Mouse (Mus musculus) olfactory bulb, adult 2 months (tissue): Measurements from ENCODE around the gene Nsl1. TPM values are rescaled to one million over a fixed set of nuclear protein-coding genes. Genes with fewer than 3 reads are reported as not detected.
A peak's percentile ranks its signal among the peaks of the same experiment; 100 is the strongest.
"Not testable (repeated sequence)": the region's sequence is repeated elsewhere in the genome, so short reads cannot be mapped to it uniquely, and the experiment has no call there.

Experiments
- H3K27ac ChIP-seq: fragments of 200-500 bp; 2 replicates; pipeline ENCODE4 v1.5.1; 2012; ENCODE audit warnings: low read depth, low read length; ENCODE audit not compliant: insufficient read depth
- H3K4me1 ChIP-seq: fragments of 200-500 bp; 2 replicates; pipeline ENCODE4 v1.6.1; 2012; ENCODE audit warnings: low read length; ENCODE audit not compliant: control insufficient read depth, insufficient read depth
- H3K4me3 ChIP-seq: fragments of 200-500 bp; 2 replicates; pipeline ENCODE4 v1.5.1; 2012; ENCODE audit warnings: mild to moderate bottlenecking, low read depth, low read length, moderate library complexity; ENCODE audit not compliant: insufficient read depth
- CTCF ChIP-seq: fragments of 200-500 bp; IDR thresholded peaks from 2 replicates; pipeline ENCODE4 v1.5.1; 2012; ENCODE audit warnings: low read depth, mild to moderate bottlenecking, low read length, moderate library complexity; ENCODE audit not compliant: insufficient read depth
- POLR2A ChIP-seq: fragments of 200-500 bp; IDR thresholded peaks from 2 replicates; pipeline ENCODE4 v1.6.1; 2012; ENCODE audit warnings: mild to moderate bottlenecking, low read depth, low read length, moderate library complexity; ENCODE audit not compliant: insufficient read depth
- WGBS: fragments of 180-500 bp; shearing (Covaris S2); methylation state at CpG from one replicate; pipeline ENCODE4 v1.1.7; 2018; 5-methylcytosine and 5-hydroxymethylcytosine counted together
- polyA plus RNA-seq: library from polyadenylated mRNA; stranded (reverse); fragments of >200 nt; gene quantifications from 2 replicates; pipeline ENCODE4 v1.2.4, GENCODE M21; 2012; ENCODE audit warnings: low replicate concordance; ENCODE audit not compliant: missing spikeins, insufficient read depth, insufficient read length

The Nsl1 gene
- polyA plus RNA-seq: not detected in 2 replicates

DNA sequence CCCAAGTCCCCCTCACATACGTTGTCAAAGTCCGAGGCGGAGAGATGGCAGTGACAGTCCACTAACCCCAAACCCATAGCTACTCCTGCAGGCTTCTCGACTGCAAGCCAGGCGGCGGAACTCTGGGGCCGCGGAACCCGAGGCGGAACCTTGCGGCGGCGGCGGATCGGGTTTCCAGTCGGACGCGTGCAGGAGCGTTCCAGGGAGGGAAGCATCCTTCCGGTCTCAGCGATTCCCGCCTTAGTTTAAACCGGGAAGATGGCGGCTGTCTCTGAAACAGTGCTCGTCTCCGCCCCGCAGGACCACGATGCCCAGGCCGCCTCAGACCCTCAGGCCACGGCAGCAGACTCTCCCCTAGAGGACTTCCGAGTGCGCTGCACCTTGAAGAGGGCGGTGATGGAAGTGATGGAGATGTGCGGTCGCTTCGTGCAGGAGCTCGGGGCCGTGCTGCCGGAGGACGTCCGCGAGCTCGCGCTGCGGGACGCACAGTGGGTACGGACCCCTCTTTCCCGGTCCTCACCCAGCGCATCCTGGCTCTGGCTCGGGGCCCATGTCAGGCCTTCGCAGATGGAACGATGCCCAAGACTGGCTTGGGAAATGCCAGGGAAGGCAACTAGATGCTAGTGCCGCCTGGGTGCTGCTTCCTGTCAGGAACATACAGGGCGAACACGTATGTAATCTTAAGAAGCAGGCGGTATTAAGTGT is at the start of gene Nsl1, which contains the start of gene Tatdn3:
TSS of gene Nsl1 (plus strand) at position 232 of the 705 bp plus-strand sequence.
TSS of gene Tatdn3 (minus strand) at position 152 of the 705 bp plus-strand sequence.
- Histone ChIP-seq H3K4me1 (peaks cover 2% of the 10 kb centered on the region; the same call in 1 of the 2 replicates), H3K27ac (peak within 1 kb of the TSS; percentile 56), H3K4me3 (peak within 1 kb of the TSS; percentile 75)
- TF ChIP-seq POLR2A: peak; percentile 73
- 0 out of 2 replicates have a peak, but pooled peaks have one; percentile 40 for TF ChIP-seq CTCF
- under 1% methylated on average over 56 of the region's 56 CpGs for WGBS

DNA sequence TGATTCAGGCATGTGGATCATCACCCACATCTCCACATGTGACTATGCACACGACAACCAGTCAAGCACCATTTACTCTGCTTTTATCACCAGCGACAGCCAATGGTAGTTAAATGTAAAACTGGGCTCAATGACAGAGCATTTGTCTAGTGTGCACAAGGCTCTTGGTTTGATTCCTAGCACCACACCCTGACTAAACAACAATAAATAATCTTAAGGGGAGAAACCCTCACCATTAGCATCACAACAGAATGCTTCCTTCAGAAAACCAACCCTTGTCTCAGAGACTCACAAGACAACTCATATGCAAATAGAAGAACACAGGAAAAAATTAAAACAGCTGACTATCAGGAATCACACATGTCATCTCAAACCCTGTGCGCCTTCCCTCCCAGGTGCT is 48.5 kb upstream of the Nsl1 start:
- no peak overlapping the region for H3K27ac ChIP-seq
- TF ChIP-seq POLR2A: no peak
- TF ChIP-seq CTCF: no peak
- H3K4me3 ChIP-seq: no peak overlapping the region
- 92% methylated on average over 3 of the region's 3 CpGs for WGBS
- no peaks in the 10 kb centered on the region for H3K4me1 ChIP-seq

DNA sequence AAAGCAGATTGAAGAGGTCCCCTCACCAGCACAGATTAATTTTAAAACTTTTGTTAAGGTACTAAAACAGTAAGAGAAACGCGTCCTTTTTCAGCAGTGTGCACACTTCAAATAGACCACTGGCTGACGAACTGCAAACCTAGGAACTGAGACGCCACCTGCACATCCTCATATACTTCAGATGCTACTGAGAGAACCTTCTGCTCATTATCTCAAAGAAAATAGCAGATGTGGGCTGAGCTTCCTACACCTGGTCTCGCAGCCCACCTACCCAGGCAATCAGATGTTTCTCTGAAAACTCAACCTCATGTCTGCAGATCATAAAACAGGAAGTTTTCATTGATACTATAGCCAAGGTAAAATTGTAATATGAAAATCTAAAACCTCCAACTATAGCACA is 43.0 kb upstream of the Nsl1 start:
- WGBS: 96% methylated on average over 5 of the region's 5 CpGs
- H3K4me1 ChIP-seq: no peaks in the 10 kb centered on the region
- no peak for TF ChIP-seq CTCF
- TF ChIP-seq POLR2A: no peak
- no peak overlapping the region for H3K4me3 ChIP-seq
- H3K27ac ChIP-seq: no peak overlapping the region

DNA sequence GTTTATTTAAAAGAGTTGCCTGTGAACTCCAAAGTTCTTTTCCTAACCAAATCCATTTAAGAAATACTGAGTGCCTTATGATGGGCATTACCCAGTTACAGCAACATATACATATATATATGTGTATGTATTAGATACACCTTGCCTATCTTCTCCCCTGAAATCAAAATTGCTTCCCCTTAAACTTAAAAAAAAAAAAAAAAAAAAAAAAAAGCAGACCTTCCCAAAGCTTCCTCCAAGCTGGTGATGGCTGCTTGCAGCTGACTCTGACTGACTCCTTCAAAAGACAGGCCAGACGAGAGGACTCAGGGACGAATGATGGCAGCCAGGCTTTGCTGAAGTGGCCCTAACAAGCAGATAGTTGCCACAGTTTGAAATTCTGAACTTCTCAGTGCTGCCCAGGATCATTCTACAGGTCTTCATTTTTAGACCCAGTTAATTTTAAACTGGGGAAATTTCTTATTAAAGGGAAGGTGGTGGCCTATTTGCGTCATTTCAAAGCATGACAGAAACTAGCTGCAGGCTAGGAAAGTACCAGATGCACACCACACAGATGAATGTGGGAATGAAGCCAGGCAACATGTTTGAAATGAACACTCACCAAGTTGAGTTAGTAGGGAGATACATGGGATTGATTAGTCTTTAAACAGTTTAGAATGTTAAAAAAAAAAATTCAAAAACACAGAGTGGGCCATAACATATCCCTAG is 42.4 kb upstream of the Nsl1 start:
- TF ChIP-seq POLR2A (no peak), CTCF (no peak)
- Histone ChIP-seq H3K4me1 (no peaks in the 10 kb centered on the region), H3K4me3 (no peak overlapping the region), H3K27ac (no peak overlapping the region)
- WGBS: 78% methylated on average over 3 of the region's 3 CpGs

DNA sequence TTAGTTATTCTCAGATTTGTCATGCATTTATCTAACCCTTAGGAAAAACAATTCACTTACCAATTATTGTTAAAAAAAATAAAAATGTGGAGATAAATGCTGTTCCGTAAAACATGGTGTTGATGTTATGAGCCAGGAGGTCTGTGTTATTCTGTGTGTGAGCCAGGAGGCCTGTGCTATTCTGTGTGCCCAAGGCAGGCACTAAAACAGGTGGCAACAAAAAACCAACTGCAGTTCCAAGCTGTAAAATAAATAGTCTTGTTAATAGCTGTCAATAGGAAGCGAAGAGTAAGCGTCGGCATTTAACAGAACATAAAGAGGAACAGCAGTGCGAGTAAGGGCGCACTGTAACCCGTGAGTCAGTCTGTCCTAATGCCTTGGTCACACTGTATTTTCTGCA is 41.8 kb upstream of the Nsl1 start:
- Histone ChIP-seq H3K4me3 (no peak overlapping the region), H3K4me1 (no peaks in the 10 kb centered on the region), H3K27ac (no peak overlapping the region)
- 79% methylated on average over 7 of the region's 7 CpGs for WGBS
- TF ChIP-seq CTCF (no peak), POLR2A (no peak)

DNA sequence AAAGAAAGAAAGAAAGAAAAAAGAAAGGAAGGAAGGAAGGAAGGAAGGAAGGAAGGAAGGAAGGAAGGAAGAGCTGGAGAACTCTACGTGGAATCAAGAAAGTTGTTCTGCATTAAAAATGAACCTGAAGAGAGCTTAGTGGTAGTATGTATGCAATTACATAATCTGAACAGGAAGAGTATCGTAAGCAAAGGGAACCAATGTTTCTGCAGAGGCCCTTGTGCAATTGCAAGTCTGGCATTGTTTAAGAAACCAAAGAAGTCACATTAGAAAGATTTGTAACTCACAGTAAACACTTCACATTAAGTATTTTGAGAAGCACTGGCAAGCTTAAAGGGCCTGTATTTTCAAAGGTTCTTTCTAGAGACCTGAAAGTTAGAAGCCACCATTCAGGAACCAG is 39.7 kb upstream of the Nsl1 start:
- Histone ChIP-seq H3K27ac (no peak overlapping the region), H3K4me1 (peaks cover 6% of the 10 kb centered on the region), H3K4me3 (no peak overlapping the region)
- WGBS: 84% methylated on average over 2 of the region's 2 CpGs
- TF ChIP-seq POLR2A: no peak
- no peak for TF ChIP-seq CTCF

DNA sequence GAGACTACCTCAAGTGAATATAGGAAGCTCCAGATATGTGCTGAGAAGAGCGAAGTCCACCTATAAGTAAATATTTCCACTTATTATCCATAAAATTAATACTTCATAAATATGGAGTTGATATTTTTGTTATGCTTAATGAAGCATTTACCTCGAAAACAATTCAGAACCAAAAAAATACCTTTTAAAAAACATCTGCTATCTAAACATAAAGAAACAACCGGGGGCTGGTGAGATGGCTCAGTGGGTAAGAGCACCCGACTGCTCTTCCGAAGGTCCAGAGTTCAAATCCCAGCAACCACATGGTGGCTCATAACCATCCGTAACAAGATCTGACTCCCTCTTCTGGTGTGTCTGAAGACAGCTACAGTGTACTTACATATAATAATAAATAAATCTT is 39.0 kb upstream of the Nsl1 start:
- WGBS: 91% methylated on average over 6 of the region's 6 CpGs

DNA sequence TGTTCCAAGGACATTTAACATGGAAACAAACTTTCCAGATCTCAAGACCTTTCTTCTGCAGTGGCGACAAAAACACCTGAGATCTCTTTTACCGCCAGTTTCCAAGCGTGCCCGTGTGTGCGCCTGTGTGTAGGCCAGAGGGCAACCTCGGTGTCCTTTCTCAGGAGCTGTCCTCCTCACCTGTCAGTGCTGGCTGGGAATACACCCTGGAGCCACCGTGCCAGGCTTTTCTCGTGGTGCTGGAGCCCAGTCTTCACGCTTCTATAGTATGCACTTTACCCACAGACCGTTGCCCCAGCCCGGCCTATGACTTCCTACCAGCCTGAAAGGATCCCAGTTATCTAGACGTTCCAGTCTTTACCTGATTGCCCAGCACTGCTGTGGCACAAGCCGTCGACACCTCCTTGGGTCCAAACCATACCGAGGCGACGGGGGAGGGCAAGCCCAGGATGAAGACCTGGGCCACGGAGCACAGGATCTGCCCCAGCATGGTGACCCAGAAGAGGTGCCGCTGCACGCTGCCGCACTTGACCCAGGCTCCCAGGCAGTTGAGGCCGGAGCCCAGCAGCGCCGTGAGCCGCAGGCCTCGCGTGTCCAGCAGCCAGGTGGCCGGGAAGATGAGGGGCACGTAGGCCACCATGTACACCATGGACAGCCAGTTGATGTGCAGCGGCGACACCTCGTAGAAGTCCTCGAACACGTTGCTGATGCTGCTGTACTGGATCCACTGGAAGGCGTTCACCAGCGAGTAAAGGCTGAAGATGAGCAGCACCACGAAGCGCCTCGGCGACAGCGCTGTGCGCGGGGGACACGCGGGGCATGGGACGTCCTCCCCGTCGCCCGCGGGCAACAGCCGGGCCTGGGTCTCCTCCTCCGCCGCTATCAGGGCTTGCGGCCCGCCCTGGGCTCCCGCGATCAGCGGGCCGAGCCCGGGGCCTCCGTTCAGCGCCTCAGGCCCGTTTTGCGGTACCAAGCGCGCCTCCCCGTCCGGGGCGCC is 37.5 kb upstream of the Nsl1 start:
- Histone ChIP-seq H3K4me1 (peaks cover 6% of the 10 kb centered on the region), H3K4me3 (peak overlapping the region; percentile 54), H3K27ac (peak overlapping the region; percentile 36)
- WGBS: 2% methylated on average over 69 of the region's 69 CpGs
- TF ChIP-seq POLR2A: no peak
- no peak for TF ChIP-seq CTCF

More for the DNA sequence above, 39.0 kb upstream of the Nsl1 start:
- H3K4me3 ChIP-seq, H3K27ac ChIP-seq, H3K4me1 ChIP-seq: not testable (repeated sequence)
